Mouse (Mus musculus) limb, embryonic 13.5 days (tissue): ENCODE results near the gene Hist2h3b. TPM values are rescaled to one million over a fixed set of nuclear protein-coding genes. Genes with fewer than 3 reads are reported as not detected.

ENCODE experiments used
- ATAC-seq: fragments of 200-750 bp; cut with Nextera tagmentation; 2 replicates; pipeline ENCODE4 v1.8.0; 2017; ENCODE audit warnings: low read depth, moderate number of reproducible peaks, moderate TSS enrichment; ENCODE audit not compliant: low FRiP score
- H3K27ac ChIP-seq: fragments of 300-500 bp; sonication (generic); 2 replicates; pipeline ENCODE4 v1.5.1; 2015; ENCODE audit warnings: inconsistent platforms, mild to moderate bottlenecking, moderate library complexity
- H3K27me3 ChIP-seq: fragments of 300-500 bp; sonication (generic); 2 replicates; pipeline ENCODE4 v1.6.1; 2015; ENCODE audit warnings: mild to moderate bottlenecking, inconsistent platforms
- H3K36me3 ChIP-seq: fragments of 300-500 bp; sonication (generic); 2 replicates; pipeline ENCODE4 v1.6.1; 2015; ENCODE audit warnings: inconsistent platforms, mild to moderate bottlenecking, moderate library complexity
- H3K4me1 ChIP-seq: fragments of 300-500 bp; sonication (generic); 2 replicates; pipeline ENCODE4 v1.6.1; 2015; ENCODE audit warnings: inconsistent platforms
- H3K4me2 ChIP-seq: fragments of 300-500 bp; sonication (generic); replicated peaks from 2 replicates; pipeline ENCODE4 v1.6.1; 2015; ENCODE audit warnings: inconsistent platforms, mild to moderate bottlenecking, moderate library complexity
- H3K4me3 ChIP-seq: fragments of 300-500 bp; sonication (generic); 2 replicates; pipeline ENCODE4 v1.5.1; 2015; ENCODE audit warnings: moderate library complexity, mild to moderate bottlenecking, inconsistent platforms
- H3K9ac ChIP-seq: fragments of 300-500 bp; sonication (generic); 2 replicates; pipeline ENCODE4 v1.6.1; 2015; ENCODE audit warnings: mild to moderate bottlenecking, inconsistent platforms
- H3K9me3 ChIP-seq: fragments of 300-500 bp; sonication (generic); 2 replicates; pipeline ENCODE4 v1.6.1; 2016; ENCODE audit warnings: inconsistent platforms
- WGBS: fragments of 180-500 bp; shearing (Covaris S2); methylation state at CpG from one replicate; pipeline ENCODE4 v1.1.7; 2015; 5-methylcytosine and 5-hydroxymethylcytosine counted together
- microRNA-seq: library from miRNA; unstranded; fragments of <30 nt; microRNA quantifications from one replicate; pipeline ENCODE4, GENCODE M21; 2016
- polyA plus RNA-seq: library from polyadenylated mRNA; unstranded; fragments of >200 nt; fragmentation: Nextera tagmentation; extraction: Ambion mirVana; gene quantifications from 2 replicates; pipeline ENCODE4 v1.2.1, GENCODE M21; 2015

Hist2h3b gene
- polyA plus RNA-seq, 1 experiment from 2014 or later: 91.9 TPM

GRCm38 (mm10) chr3:96293787-96294186 is 25.3 kb downstream of the Hist2h3b start, which contains the start of gene Fcgr1:
Gene Fcgr1, minus strand, starts transcription at chr3:96293969.
- ATAC-seq: no peak
- no peak within 1 kb of the TSS for H3K27ac ChIP-seq
- 84% methylated on average over 4 of the region's 4 CpGs for WGBS
- H3K4me3 ChIP-seq: no peak within 1 kb of the TSS
- peaks cover 7% of the 10 kb centered on the region; the same call in 1 of the 2 replicates for H3K9me3 ChIP-seq
- no peaks in the 10 kb centered on the region for H3K27me3 ChIP-seq
- H3K9ac ChIP-seq: no peak within 1 kb of the TSS
- no peak within 1 kb of the TSS for H3K4me2 ChIP-seq
- no peaks in the 10 kb centered on the region for H3K36me3 ChIP-seq
- H3K4me1 ChIP-seq: no peaks in the 10 kb centered on the region

GRCm38 (mm10) chr3:96298360-96298759 is 29.9 kb downstream of the Hist2h3b start:
- Histone ChIP-seq H3K9ac (no peak overlapping the region), H3K27me3 (peaks cover 4% of the 10 kb centered on the region; the same call in 1 of the 2 replicates), H3K9me3 (peaks cover 7% of the 10 kb centered on the region; the same call in 1 of the 2 replicates), H3K4me1 (no peaks in the 10 kb centered on the region), H3K4me3 (no peak overlapping the region), H3K4me2 (no peak overlapping the region), H3K36me3 (no peaks in the 10 kb centered on the region), H3K27ac (no peak overlapping the region)
- WGBS: 92% methylated on average over 4 of the region's 4 CpGs
- ATAC-seq: no peak

GRCm38 (mm10) chr3:96299562-96299961 is 31.1 kb downstream of the Hist2h3b start:
- 98% methylated on average over 2 of the region's 2 CpGs for WGBS

GRCm38 (mm10) chr3:96300706-96301529 is 32.5 kb downstream of the Hist2h3b start:
- Histone ChIP-seq H3K4me1 (no peaks in the 10 kb centered on the region), H3K9ac (no peak overlapping the region), H3K4me2 (peak overlapping the region; percentile 44), H3K36me3 (no peaks in the 10 kb centered on the region), H3K9me3 (peaks cover 2% of the 10 kb centered on the region; the same call in 1 of the 2 replicates), H3K4me3 (peak overlapping the region; percentile 32), H3K27ac (no peak overlapping the region), H3K27me3 (peaks cover 4% of the 10 kb centered on the region; the same call in 1 of the 2 replicates)
- ATAC-seq: no peak
- WGBS: 75% methylated on average over 26 of the region's 26 CpGs

More at GRCm38 (mm10) chr3:96299562-96299961, 31.1 kb downstream of the Hist2h3b start:
- no peak overlapping the region for H3K4me3 ChIP-seq
- peaks cover 7% of the 10 kb centered on the region; the same call in 1 of the 2 replicates for H3K9me3 ChIP-seq
- H3K36me3 ChIP-seq: no peaks in the 10 kb centered on the region
- H3K4me1 ChIP-seq: no peaks in the 10 kb centered on the region
- H3K27ac ChIP-seq: no peak overlapping the region
- ATAC-seq: no peak
- H3K27me3 ChIP-seq: peaks cover 4% of the 10 kb centered on the region; the same call in 1 of the 2 replicates
- H3K4me2 ChIP-seq: no peak overlapping the region
- H3K9ac ChIP-seq: no peak overlapping the region

- H3K4me1 ChIP-seq: no peaks in the 10 kb centered on the region
- no peak overlapping the region for H3K27ac ChIP-seq
- no peak overlapping the region for H3K4me2 ChIP-seq
- H3K9me3 ChIP-seq: no peaks in the 10 kb centered on the region
- no peak overlapping the region for H3K4me3 ChIP-seq
- H3K9ac ChIP-seq: no peak overlapping the region
- WGBS: 78% methylated on average over 5 of the region's 5 CpGs
- peaks cover 4% of the 10 kb centered on the region; the same call in 1 of the 2 replicates for H3K27me3 ChIP-seq
- ATAC-seq: no peak
- no peaks in the 10 kb centered on the region for H3K36me3 ChIP-seq
These were observed 33.6 kb downstream of the Hist2h3b start for GRCm38 (mm10) chr3:96302076-96302475.

GRCm38 (mm10) chr3:96306506-96306905 is 38.1 kb downstream of the Hist2h3b start:
- Histone ChIP-seq H3K27ac (no peak overlapping the region), H3K4me1 (no peaks in the 10 kb centered on the region), H3K4me3 (no peak overlapping the region), H3K9me3 (no peaks in the 10 kb centered on the region), H3K27me3 (peaks cover 8% of the 10 kb centered on the region; the same call in 1 of the 2 replicates), H3K9ac (no peak overlapping the region), H3K4me2 (no peak overlapping the region), H3K36me3 (no peaks in the 10 kb centered on the region)
- 49% methylated on average over 9 of the region's 9 CpGs for WGBS
- ATAC-seq: no peak

GRCm38 (mm10) chr3:96309441-96309840 is 41.0 kb downstream of the Hist2h3b start:
- Histone ChIP-seq H3K27ac (no peak overlapping the region), H3K9me3 (no peaks in the 10 kb centered on the region), H3K36me3 (no peaks in the 10 kb centered on the region), H3K9ac (no peak overlapping the region), H3K4me3 (no peak overlapping the region), H3K4me1 (no peaks in the 10 kb centered on the region), H3K4me2 (no peak overlapping the region), H3K27me3 (0 out of 2 replicates have a peak, but pooled peaks cover 4% of the 10 kb centered on the region)
- 59% methylated on average over 3 of the region's 3 CpGs for WGBS
- ATAC-seq: no peak

GRCm38 (mm10) chr3:96312341-96313098 is 44.1 kb downstream of the Hist2h3b start:
- no peak overlapping the region for H3K9ac ChIP-seq
- H3K4me3 ChIP-seq: no peak overlapping the region
- no peaks in the 10 kb centered on the region for H3K36me3 ChIP-seq
- no peak overlapping the region for H3K4me2 ChIP-seq
- WGBS: 64% methylated on average over 8 of the region's 8 CpGs
- H3K9me3 ChIP-seq: no peaks in the 10 kb centered on the region
- no peak overlapping the region for H3K27ac ChIP-seq
- H3K4me1 ChIP-seq: no peaks in the 10 kb centered on the region
- ATAC-seq: no peak
- H3K27me3 ChIP-seq: 0 out of 2 replicates have a peak, but pooled peaks cover 4% of the 10 kb centered on the region

Small RNA genes within 50 kb of the gene (microRNA-seq; reads per million reads assigned to microRNA genes)
- gene Gm44492 (not detected), gene Gm47311 (not detected), gene Gm47313 (not detected)

Other genes with a start within 250 kb of the Hist2h3b start
- 39.4 and 39.5 TPM in 2 replicates for gene Vps45, start 210.2 kb upstream of the Hist2h3b start, polyA plus RNA-seq
- gene Otud7b, start 164.1 kb upstream of the Hist2h3b start, polyA plus RNA-seq: 28.8 and 30.3 TPM in 2 replicates
- gene Mtmr11, start 106.7 kb upstream of the Hist2h3b start, polyA plus RNA-seq: 34.9 and 39.6 TPM in 2 replicates
- gene Sf3b4, start 96.3 kb upstream of the Hist2h3b start, polyA plus RNA-seq: 179 and 186 TPM in 2 replicates
- gene Sv2a, start 87.5 kb upstream of the Hist2h3b start, polyA plus RNA-seq: 4.6 and 7.8 TPM in 2 replicates
- gene Bola1, start 48.9 kb upstream of the Hist2h3b start, polyA plus RNA-seq: 51.1 and 55.2 TPM in 2 replicates
- 1.3 TPM in 1 of 2 replicates, not detected in the other for gene Hist2h2ab, start 48.8 kb upstream of the Hist2h3b start, polyA plus RNA-seq
- gene Hist2h2ac, start 47.8 kb upstream of the Hist2h3b start, polyA plus RNA-seq: 11.1 and 12.0 TPM in 2 replicates
- gene Hist2h2be, start 47.5 kb upstream of the Hist2h3b start, polyA plus RNA-seq: 6.7 and 7.2 TPM in 2 replicates
- 8.8 and 10.5 TPM in 2 replicates for gene Hist2h3c2, start 29.5 kb upstream of the Hist2h3b start, polyA plus RNA-seq
- gene Hist2h2aa2, start 28.4 kb upstream of the Hist2h3b start, polyA plus RNA-seq: 46.2 and 48.0 TPM in 2 replicates
- 19.0 and 30.4 TPM in 2 replicates for gene Hist2h2aa1, start 23.2 kb upstream of the Hist2h3b start, polyA plus RNA-seq
- gene Hist2h3c1, start 22.0 kb upstream of the Hist2h3b start, polyA plus RNA-seq: 0.73 TPM in 1 of 2 replicates, not detected in the other
- 15.5 and 16.9 TPM in 2 replicates for gene Hist2h4, start 5.3 kb upstream of the Hist2h3b start, polyA plus RNA-seq
- 13.3 and 15.5 TPM in 2 replicates for gene Hist2h2bb, start 1.1 kb downstream of the Hist2h3b start, polyA plus RNA-seq
- 1.7 TPM in 2 replicates for gene Fcgr1, start 25.3 kb downstream of the Hist2h3b start, polyA plus RNA-seq
- gene BC107364, start 183.7 kb downstream of the Hist2h3b start, polyA plus RNA-seq: not detected in 2 replicates